Mouse (Mus musculus) frontal cortex, postnatal 25 days (tissue): ENCODE data around the gene Olfr301.

Experiments used
- DNase-seq, 2 experiments: peaks; one replicate each; pipeline ENCODE4 v3.0.0; 2022; ENCODE audit warnings: low spot score in 2 of 2

The Olfr301 gene

DNA sequence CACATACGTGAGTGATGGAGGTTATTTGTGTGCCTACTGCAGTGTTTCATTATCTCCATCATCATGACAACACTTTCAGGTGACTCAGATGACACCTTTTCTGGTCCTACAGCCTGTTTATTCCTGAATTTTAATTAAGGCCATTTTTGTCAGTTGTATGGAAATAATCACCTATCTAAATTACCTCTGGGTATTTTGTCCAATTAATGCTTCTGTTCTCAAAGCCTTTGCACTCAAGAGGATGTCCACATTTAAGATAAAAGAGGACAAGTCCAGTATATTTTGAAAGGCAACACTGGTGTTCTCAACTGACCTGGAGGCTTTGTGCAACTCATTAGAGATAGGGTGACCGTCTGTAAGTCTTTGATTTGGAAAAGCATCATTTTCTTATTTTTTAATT, at the start of gene Olfr301:
Gene Olfr301 (plus strand): TSS at position 301 of the 400 bp plus-strand sequence.
- DNase-seq, result no peak

DNA sequence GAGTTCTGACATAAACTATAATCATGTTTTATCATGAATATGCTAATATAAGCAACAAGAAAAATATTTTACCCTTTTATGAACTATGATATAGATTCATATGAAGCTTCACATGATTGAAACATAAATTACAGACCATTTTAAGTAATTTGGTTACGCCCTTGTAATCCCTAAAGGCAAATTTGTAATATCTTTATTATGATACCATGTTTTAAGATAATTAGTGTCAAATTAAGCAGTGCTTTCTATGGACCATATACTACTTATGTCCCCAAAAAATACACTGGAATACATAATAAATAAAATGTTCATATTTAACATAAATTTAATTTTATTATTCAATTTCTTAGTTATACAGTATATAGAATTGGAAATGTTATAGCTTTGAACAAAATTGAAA, 36.8 kb upstream of the Olfr301 start, which contains the start of gene Olfr305:
Gene Olfr305 (minus strand): TSS at position 101 of the 400 bp plus-strand sequence.
- DNase-seq, result no peak

DNA sequence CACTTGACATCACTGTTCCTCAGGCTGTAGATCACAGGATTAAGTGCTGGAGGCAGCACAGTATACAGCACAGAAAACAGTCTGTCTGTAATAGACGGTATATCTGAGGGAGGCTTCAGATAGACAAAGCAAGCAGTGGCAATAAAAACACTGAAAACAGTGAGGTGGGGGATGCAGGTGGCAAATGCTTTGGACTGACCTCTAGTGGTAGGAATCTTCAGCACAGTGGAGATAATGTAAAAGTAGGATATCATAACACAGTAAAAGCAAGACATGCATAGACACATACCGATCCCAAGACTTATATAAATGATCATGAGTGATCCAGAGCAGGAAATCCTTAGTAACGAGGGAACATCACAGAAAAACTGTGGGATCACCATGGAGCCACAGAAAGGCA, 17.9 kb upstream of the Olfr301 start:
- no peak for DNase-seq

DNA sequence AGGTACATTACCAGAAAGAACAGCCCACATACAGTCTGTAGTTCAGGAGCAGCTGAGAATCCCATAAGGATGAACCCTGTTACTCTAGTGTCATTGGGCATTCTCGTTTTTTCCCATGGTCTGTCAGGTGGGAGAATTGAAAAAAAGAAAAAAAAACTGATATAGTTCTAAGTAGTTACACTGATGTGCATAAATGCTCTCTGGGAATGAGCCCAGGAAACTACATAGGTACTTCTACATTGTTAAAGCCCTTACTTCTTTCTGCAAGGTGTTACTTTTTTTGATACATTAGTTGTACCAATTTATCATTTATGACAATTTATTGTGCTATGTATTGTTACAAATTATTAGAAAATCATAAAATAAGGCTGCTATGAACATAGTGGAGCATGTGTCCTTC, 17.1 kb upstream of the Olfr301 start, which contains the start of gene Olfr304:
Gene Olfr304 (minus strand): TSS at position 101 of the 400 bp plus-strand sequence.
- DNase-seq, result no peak

DNA sequence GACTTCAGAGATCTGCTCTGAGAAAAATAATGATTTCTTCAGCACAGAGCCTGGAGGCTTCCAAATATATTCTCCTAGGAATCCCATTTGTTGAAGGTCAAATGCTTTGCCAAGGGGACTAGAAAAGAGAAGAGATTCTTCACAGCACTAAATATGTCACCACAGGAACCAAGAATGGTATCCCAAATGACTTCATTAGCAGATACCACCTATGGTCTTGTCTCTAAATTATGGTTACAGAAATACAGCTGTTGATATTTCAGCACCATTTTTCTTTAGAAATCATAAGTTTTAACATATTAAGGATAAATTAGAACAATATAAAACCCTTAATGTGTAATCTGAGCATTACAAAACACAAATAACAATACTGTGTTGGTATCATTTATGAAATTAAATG, 6.0 kb upstream of the Olfr301 start, which contains the start of gene Olfr303:
Gene Olfr303 (minus strand): TSS at position 101 of the 400 bp plus-strand sequence.
- DNase-seq, result no peak

DNA sequence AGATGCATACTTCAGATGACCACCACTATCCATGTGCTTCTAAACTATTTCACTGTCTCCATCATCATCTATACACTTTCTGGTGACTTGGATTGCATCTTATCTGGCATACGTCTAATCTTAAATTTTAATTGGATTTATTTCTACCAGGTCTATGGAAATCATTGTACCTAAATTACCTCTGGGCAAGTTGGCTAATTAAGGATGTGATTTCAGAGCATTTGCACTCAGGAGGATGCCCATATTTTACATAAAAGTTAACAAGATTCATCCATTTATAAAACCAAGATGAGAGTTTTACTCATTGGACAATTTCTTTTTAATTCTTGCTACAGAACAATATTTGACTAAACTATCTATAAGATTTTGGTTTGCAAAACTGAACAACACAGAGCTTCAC, 56.0 kb downstream of the Olfr301 start, which contains the start of gene Olfr299:
Gene Olfr299 (plus strand): TSS at position 301 of the 400 bp plus-strand sequence.
- DNase-seq, result no peak
